Mouse (Mus musculus): ENCODE results near the gene Rab31. TPM values are rescaled to one million over a fixed set of nuclear protein-coding genes. Genes with fewer than 3 reads are reported as not detected.

Rab31 gene
- polyA plus RNA-seq, 2 experiments: 2.7 to 5.0 TPM

DNA sequence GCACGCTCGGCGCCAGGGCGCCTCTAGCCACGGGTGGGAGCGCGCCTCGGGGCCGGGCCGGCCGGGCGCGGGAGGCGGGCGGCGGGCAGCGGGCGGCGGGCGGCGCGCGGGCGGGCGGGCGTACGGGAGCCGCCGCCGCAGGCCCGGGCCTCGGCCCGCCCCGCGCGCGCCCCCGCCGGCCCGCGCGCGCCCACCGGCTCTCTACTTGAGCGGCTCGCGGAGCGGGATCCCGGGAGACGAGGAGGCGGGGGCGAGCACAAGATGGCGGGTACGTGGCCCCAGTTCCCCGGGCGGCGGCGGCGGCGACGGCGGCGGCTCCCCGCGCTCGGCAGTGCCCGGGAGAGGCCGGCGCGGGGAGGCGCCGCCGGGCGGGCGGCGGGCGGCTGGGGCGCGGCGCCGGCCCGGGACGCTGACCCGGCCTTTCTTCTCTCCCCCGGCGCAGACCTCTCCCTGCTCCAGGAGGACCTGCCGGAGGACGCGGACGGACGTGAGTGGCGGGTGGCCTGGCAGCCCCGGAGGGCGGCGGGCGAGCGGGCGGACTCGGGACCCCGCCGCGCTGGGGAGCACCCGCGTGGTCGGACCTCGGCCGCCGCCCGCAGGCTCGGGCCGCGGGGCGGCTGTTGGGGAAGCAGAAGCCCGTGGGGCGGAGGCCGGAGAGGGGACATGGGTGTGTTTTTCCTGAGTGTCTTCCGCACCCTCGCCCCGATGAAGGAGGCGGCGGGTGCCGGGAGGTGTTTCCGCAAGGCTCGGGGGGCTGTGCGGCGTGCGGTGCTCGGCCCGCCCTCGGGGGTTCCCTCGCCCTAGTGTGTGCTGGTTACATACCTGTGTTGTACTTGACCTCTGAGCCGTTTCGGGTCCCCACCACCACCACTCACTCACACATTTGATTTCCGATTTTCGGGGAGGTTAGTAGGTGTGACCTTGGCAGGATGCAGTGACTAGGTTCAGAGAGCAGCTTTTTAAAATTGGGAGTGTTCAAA is 10.9 kb upstream of the Rab31 start:
- no peaks in the 10 kb centered on the region for H3K36me3 ChIP-seq (replicated peaks; ENCODE audit: control insufficient read depth, insufficient read depth, low read depth)
- under 1% methylated on average over 98 of the region's 135 CpGs for WGBS (ENCODE audit: insufficient replicate concordance)
- H3K27ac ChIP-seq: peak overlapping the region; percentile 34
- H3K4me3 ChIP-seq (ENCODE audit: insufficient read depth in 1 of 2, low read depth in 2 of 2, low read length in 2 of 2): peak overlapping the region; percentile 69 to 88
- no peaks in the 10 kb centered on the region for H3K9me3 ChIP-seq (ENCODE audit: control insufficient read depth, low read length)
- peak overlapping the region; percentile 81 for H3K4me2 ChIP-seq (ENCODE audit: low read depth)
- no peak for TF ChIP-seq EP300 (IDR thresholded peaks at IDR 0.05; ENCODE audit: low read depth)
- peak in 1 of 3 experiments; percentile 33 for DNase-seq (ENCODE audit: low read depth in 3 of 3, low spot score in 3 of 3)
- ATAC-seq (ENCODE audit: insufficient read depth): peak; percentile 70
- H3K9ac ChIP-seq (replicated peaks): peak overlapping the region; percentile 92
- no peaks in the 10 kb centered on the region; the same call in 1 of the 2 replicates for H3K27me3 ChIP-seq (ENCODE audit: control insufficient read depth, insufficient read depth, low read length)
- H3K4me1 ChIP-seq (replicated peaks; ENCODE audit: control insufficient read depth in 2 of 2, insufficient read depth in 2 of 2, low read length in 1 of 2): peaks cover 5 to 18% of the 10 kb centered on the region in 2 experiments; a peak in 3 of 4 replicates

DNA sequence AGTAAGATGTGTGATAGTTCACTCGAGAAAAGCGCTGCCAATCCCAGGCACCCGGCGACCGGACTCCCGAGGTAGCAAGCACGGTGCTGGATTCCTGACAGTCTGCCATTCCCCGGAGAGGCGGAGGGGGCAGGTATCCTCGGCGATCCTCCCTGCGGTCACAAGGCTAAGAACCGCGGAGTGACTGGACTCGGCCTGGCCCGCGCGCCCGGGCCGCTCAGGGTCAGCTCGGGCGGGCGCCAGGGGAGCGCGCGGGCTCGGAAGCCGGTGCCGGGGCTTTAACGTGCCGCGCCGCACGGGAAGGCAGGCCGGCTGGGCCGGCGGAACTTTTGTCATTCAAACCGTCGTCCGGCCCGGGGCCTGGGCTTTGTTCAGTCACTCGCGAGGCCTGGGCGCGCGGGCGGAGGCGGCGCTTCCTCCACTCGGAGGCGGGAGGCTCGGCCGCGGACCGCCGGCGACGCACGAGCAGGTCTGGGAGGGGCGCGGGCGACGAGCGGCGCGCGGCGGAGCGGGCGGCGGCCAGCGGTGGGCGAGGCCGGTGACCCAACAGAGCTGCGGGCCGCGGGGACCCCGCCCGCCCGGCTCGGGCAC is 10.1 kb upstream of the Rab31 start, which contains the start of gene Ppp4r1:
Gene Ppp4r1 (plus strand): TSS at position 23 of the 591 bp plus-strand sequence.
- Histone ChIP-seq H3K4me3 (ENCODE audit: insufficient read depth in 1 of 2, low read depth in 2 of 2, low read length in 2 of 2) (peak within 1 kb of the TSS; percentile 69 to 88), H3K9me3 (ENCODE audit: control insufficient read depth, low read length) (no peaks in the 10 kb centered on the region), H3K27me3 (ENCODE audit: control insufficient read depth, insufficient read depth, low read length) (no peaks in the 10 kb centered on the region; the same call in 1 of the 2 replicates), H3K4me1 (replicated peaks; ENCODE audit: control insufficient read depth in 2 of 2, insufficient read depth in 2 of 2, low read length in 1 of 2) (peaks cover 5 to 14% of the 10 kb centered on the region in 2 experiments; a peak in 3 of 4 replicates), H3K27ac (no peak within 1 kb of the TSS; the same call in 1 of the 2 replicates), H3K4me2 (ENCODE audit: low read depth) (peak within 1 kb of the TSS; percentile 81), H3K9ac (replicated peaks) (peak within 1 kb of the TSS; percentile 92), H3K36me3 (replicated peaks; ENCODE audit: control insufficient read depth, insufficient read depth, low read depth) (no peaks in the 10 kb centered on the region)
- ATAC-seq (ENCODE audit: insufficient read depth) (peak; percentile 82), DNase-seq (ENCODE audit: low read depth in 3 of 3, low spot score in 3 of 3) (peak; percentile 46 to 50 (median 48))
- under 1% methylated on average over 78 of the region's 81 CpGs for WGBS (ENCODE audit: insufficient replicate concordance)
- TF ChIP-seq CTCF (IDR thresholded peaks at IDR 0.05; ENCODE audit: low read depth) (peak; percentile 40), EP300 (IDR thresholded peaks at IDR 0.05; ENCODE audit: low read depth) (no peak)

DNA sequence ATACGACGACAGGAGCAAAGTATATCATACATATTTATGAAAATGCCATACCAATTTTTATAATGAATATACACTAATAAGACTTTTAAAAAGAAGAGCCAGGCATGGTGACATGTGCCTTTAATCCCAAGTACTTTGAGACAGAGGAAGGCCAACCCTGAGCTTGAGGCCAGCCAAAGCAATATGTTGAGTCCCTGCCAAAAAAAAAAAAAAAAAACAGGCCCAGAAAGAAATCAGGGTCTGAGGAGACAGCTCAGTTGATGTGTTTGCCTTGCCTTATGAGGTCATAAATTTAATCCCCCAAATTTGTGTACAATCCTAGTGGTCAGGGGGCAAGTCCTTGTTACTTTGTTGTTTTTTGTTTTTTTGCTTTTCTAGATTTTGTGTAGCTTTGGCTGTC is 8.4 kb upstream of the Rab31 start:
- H3K36me3 ChIP-seq (replicated peaks; ENCODE audit: control insufficient read depth, insufficient read depth, low read depth): no peaks in the 10 kb centered on the region
- DNase-seq (ENCODE audit: low read depth in 3 of 3, low spot score in 3 of 3): no peak
- H3K4me2 ChIP-seq (ENCODE audit: low read depth): no peak overlapping the region
- H3K9ac ChIP-seq (replicated peaks): no peak overlapping the region
- no peaks in the 10 kb centered on the region for H3K9me3 ChIP-seq (ENCODE audit: control insufficient read depth, low read length)
- no peak for ATAC-seq (ENCODE audit: insufficient read depth)
- 79% methylated on average over 2 of the region's 2 CpGs for WGBS (ENCODE audit: insufficient replicate concordance)
- no peak for TF ChIP-seq EP300 (IDR thresholded peaks at IDR 0.05; ENCODE audit: low read depth)
- TF ChIP-seq CTCF (IDR thresholded peaks at IDR 0.05; ENCODE audit: low read depth): no peak
- H3K4me3 ChIP-seq (ENCODE audit: insufficient read depth in 1 of 2, low read depth in 2 of 2, low read length in 2 of 2): no peak overlapping the region
- H3K4me1 ChIP-seq (replicated peaks; ENCODE audit: control insufficient read depth in 2 of 2, insufficient read depth in 2 of 2, low read length in 1 of 2): peaks cover 5 to 10% of the 10 kb centered on the region in 2 experiments; a peak in 3 of 4 replicates
- H3K27me3 ChIP-seq (ENCODE audit: control insufficient read depth, insufficient read depth, low read length): no peaks in the 10 kb centered on the region; the same call in 1 of the 2 replicates
- no peak overlapping the region for H3K27ac ChIP-seq

DNA sequence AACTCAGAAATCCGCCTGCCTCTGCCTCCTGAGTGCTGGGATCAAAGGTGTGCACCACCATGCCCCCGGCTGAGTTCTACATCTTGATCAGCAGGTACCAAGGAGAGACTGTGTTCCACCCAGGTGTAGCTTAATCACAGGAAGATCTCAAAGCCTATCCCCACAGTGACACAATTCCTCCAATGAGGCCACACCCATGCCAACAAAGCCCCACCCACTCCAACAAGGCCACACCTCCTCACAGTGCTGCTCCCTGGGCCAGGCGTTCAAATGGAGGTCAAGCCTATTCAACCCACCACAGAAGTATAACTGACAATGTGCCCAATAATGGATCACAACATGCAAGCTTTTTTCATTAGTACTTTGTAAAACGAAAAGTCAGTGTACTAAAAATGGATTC is 4.9 kb upstream of the Rab31 start:
- H3K27ac ChIP-seq: no peak overlapping the region
- H3K36me3 ChIP-seq (replicated peaks; ENCODE audit: control insufficient read depth, insufficient read depth, low read depth): no peaks in the 10 kb centered on the region
- TF ChIP-seq EP300 (IDR thresholded peaks at IDR 0.05; ENCODE audit: low read depth) (no peak), CTCF (IDR thresholded peaks at IDR 0.05; ENCODE audit: low read depth) (no peak)
- no peak overlapping the region for H3K4me3 ChIP-seq (ENCODE audit: insufficient read depth in 1 of 2, low read depth in 2 of 2, low read length in 2 of 2)
- H3K9ac ChIP-seq (replicated peaks): no peak overlapping the region
- WGBS (ENCODE audit: insufficient replicate concordance): 68% methylated on average over 4 of the region's 4 CpGs
- no peak overlapping the region for H3K4me2 ChIP-seq (ENCODE audit: low read depth)
- H3K27me3 ChIP-seq (ENCODE audit: control insufficient read depth, insufficient read depth, low read length): peaks cover 15% of the 10 kb centered on the region
- no peaks in the 10 kb centered on the region for H3K9me3 ChIP-seq (ENCODE audit: control insufficient read depth, low read length)
- DNase-seq (ENCODE audit: low read depth in 3 of 3, low spot score in 3 of 3) (no peak), ATAC-seq (ENCODE audit: insufficient read depth) (no peak)
- H3K4me1 ChIP-seq (replicated peaks; ENCODE audit: control insufficient read depth in 2 of 2, insufficient read depth in 2 of 2, low read length in 1 of 2): peaks cover 0 to 4% of the 10 kb centered on the region in 2 experiments; a peak in 2 of 4 replicates

DNA sequence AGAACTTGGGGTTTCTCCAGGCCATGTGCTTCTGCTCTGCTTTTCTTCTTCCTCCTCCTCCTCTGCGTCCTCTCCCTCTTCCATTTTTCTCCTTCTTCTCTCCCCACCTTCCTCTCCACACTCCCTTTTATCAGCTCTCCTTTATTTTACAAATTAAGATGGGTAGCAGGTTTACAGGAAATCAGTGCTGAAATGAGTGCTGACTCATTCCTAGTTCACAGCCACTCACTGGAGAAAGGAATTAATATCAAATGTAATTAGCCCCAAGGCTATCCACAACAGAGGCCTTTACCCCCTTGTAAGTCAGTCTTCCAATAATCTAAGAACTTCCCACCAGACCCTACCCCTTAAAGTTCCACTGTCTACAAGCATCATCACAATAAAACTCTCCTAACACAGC is 3.7 kb upstream of the Rab31 start:
- TF ChIP-seq CTCF (IDR thresholded peaks at IDR 0.05; ENCODE audit: low read depth) (no peak), EP300 (IDR thresholded peaks at IDR 0.05; ENCODE audit: low read depth) (no peak)
- H3K27ac ChIP-seq: no peak overlapping the region
- no peak for ATAC-seq (ENCODE audit: insufficient read depth)
- 64% methylated on average over 1 of the region's 1 CpGs for WGBS (ENCODE audit: insufficient replicate concordance)
- no peaks in the 10 kb centered on the region for H3K9me3 ChIP-seq (ENCODE audit: control insufficient read depth, low read length)
- peaks cover 27% of the 10 kb centered on the region for H3K27me3 ChIP-seq (ENCODE audit: control insufficient read depth, insufficient read depth, low read length)
- DNase-seq (ENCODE audit: low read depth in 3 of 3, low spot score in 3 of 3): no peak
- no peaks in the 10 kb centered on the region for H3K36me3 ChIP-seq (replicated peaks; ENCODE audit: control insufficient read depth, insufficient read depth, low read depth)
- H3K4me1 ChIP-seq (replicated peaks; ENCODE audit: control insufficient read depth in 2 of 2, insufficient read depth in 2 of 2, low read length in 1 of 2): peaks cover 0 to 7% of the 10 kb centered on the region in 2 experiments; a peak in 2 of 4 replicates
- H3K9ac ChIP-seq (replicated peaks): no peak overlapping the region
- H3K4me2 ChIP-seq (ENCODE audit: low read depth): no peak overlapping the region
- no peak overlapping the region for H3K4me3 ChIP-seq (ENCODE audit: insufficient read depth in 1 of 2, low read depth in 2 of 2, low read length in 2 of 2)
